Mouse (Mus musculus) B cell, adult 2 months (primary cell): ENCODE data around the gene Mphosph9.

ENCODE experiments used
- DNase-seq, 2 experiments: peaks; one replicate each; pipeline ENCODE4 v3.0.0; 2022

Gene Mphosph9

DNA sequence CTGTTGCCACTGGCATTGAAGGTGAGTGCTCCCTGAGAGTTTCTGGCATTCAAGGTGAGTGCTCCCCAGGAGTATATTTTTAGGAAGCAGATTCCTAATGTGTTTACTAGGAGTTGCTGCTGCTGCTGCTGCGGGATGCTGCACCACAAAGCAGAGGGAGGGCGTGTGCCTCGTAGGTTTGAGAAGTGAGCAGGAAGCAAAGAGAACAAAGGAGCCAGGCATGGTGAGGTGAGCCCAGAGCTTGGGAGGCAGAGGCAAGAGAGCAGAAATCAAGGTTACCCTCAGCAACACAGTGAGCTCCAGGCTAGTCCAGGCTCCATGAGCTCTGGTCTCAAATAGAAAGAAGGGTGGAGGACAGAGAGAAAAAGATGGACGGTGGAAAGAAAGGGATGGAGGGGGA, 64.5 kb downstream of the Mphosph9 start:
- no peak for DNase-seq

DNA sequence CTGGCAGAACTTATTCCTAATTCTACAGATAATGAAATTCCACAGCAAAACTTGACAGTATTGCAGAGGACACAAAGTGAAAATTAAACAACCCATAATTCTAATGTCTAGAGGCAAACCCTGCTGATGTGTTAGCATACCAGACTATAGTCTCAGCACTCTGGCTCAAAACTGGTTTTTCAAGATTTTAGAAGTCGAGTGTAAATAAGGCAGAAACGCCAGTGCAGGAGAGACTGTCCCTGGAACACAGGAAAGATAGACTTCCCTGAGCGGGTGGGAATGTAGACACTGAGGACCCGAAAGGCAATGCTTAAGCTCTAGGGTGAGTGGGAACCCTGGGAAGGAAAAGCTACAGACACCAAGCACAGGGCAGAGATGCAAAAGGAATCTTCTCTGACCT, 65.7 kb downstream of the Mphosph9 start:
- no peak for DNase-seq

DNA sequence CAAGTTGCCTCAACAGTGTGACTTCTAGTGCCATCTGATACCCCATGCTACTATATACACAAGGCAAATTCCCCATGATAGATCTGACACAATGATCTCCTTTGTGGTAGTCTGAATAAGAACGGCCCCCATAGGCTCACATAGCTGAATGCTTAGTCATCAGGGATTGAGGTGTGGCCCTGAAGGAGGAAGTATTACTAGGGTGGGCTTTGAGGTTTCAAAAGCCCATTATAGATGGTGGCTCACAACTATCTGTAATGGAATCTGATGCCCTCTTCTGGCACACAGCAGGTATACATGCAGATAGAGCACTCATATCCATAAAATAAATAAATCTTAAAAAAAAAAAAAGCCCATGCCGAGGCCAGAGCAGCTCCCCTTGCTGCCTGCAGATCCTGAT, 68.6 kb downstream of the Mphosph9 start:
- DNase-seq: peak; percentile 23 to 29

DNA sequence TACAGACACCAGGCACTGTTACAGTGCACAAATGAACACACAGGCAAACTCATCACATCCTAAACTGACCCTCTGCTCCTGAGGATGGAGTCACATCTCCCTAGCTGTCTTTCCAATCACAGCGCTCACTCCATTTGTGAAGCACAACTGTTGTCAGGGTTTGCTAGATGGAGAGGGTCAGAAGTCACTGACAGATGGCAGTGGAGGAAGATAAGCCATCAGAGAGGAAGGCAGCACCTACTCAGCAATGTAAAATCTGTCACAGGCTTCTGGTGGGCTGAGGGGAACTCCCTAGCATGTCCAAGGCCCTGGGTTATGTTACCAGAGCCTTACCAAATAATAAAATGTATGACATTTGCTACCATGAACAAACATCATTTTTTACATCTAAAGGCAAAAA, 69.7 kb downstream of the Mphosph9 start:
- DNase-seq: no peak

DNA sequence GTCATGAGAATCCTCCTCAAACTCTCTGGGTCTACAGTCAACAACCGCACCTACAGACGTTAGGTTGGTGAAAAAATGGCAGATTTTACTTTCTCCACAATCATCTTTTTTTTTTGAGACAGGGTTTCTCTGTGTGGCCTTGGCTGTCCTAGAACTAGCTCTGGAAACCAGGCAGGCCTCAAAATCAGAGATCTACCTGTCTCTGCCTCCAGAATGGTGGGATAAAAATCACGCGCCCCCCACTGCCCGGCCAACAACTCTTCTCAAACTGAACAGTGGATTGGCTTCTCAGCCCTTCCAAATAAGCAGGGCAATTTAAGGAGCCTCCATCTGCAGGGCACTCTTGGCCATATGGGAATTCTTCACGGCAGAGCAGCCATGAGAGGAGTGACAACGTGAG, 72.6 kb downstream of the Mphosph9 start:
- no peak for DNase-seq

DNA sequence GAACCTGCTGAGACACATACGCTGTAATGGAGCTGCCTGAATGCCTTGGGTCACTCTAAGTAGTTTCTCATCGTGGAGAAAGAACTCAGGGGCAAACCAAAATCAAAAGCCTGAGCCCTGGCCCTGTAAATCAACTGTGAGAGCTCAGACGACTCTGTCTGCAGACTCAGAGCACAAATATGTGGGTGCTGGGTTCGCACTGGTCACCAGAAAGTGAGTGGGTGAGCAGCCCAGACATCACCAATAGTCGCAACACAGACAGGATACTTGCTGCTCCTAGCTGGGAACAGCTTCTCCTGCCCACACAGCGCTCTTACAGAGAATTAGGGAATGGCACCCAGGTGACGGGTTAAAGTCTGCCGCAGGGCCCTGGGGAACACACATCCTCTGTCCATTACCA, 74.2 kb downstream of the Mphosph9 start:
- no peak for DNase-seq

DNA sequence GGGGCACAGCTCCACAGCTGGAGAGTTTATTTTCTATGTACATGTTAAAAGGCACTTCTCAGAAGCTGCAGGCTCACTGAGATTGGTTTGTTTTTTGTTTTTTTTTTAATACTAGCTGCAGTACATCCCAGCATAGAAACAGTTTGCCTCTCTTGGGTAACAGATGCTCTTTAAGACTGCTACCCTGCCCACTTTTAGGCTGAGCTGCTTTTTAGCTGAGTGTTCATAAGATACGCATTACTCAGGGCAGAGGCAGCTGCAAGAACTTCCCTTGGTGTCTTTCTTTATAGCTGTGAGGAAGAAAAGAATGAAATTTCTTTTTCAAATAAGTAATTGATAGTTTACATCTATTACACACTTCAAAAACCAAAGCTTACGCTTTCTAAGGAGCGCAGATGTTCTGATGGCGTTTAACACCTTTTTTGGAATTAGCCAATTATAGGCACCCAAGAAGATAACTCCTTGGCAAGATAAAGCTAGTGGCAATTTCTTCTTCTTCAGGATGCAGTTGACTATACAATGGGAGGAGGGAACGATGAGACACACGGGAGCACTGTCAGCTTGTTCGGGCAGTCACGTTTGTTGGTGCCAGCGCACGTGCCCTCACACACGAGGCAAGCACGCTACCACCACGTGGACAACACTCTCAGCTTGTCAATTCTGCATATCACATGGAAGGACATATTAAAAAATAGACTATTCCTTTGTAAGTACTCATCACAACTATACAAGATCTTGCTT, 75.0 kb downstream of the Mphosph9 start:
- no peak for DNase-seq

DNA sequence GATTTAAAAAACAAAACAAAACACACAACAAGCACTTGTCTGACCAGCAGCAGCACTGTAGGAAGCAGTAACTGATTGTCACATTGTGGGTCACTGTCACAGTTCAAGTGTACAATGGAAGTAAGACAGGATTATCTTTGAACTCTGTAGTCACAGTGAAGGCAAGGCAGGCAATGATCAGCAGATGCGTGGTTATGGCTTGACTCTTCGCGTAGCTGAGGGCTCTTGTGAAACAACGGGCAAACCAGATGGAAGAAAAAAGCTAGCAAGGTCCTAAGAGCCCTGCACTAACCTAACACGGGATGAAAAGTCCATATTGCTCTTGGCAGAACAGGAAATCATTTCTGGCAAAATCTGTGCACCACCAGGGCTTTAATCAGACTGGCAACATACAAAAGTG, 76.7 kb downstream of the Mphosph9 start:
- DNase-seq: no peak

DNA sequence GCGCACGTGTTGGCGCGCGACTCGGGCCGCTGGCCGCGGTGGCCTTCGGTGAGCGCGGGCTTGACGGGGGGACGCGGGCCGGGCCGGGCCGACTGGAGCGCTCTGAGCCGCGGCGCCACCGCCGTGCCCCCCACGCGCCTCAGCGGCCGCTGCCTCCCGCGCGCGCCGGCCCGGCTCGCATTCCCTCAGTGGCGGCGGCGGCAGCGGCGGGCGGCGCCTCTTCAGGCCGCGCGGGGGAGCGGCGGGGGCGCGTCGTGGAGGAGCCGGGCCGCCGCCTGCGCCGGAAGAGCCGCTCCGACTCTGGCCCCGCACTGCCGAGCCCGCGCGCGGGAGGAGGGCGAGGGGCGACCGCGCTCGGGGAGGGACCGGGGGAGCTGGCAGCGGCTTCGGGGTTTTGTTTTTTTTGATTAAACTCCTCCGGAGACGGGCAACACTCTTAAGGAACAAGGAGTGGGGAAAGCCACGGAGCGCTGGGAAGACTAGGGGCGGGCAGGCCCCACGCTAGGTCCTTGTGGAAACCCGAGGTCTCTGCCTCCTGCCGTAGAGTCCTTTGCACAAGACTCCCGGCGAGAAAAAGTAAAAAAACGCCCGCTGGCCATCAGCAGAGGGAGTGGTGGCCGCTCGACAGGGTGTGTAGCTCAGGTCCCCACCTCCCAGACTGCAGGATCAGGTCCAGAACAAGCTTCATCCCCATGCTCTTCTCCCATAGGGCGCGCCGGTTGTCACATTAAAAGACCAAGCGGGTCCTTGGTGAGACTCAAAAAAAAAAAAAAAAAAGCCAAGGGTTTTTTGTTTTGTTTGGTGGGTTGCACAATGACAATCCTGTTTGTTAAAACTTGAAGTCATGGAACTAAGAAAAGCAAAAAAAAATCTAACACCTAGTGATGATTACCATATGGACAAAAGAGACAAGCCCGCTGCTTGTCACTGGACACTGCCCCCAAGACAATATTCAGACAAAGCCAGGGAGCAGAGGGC, 77.9 kb downstream of the Mphosph9 start, which contains the start of gene Pitpnm2:
Gene Pitpnm2, minus strand, starts transcription at position 147 of the 978 bp plus-strand sequence.
- DNase-seq: peak; percentile 51 to 66

DNA sequence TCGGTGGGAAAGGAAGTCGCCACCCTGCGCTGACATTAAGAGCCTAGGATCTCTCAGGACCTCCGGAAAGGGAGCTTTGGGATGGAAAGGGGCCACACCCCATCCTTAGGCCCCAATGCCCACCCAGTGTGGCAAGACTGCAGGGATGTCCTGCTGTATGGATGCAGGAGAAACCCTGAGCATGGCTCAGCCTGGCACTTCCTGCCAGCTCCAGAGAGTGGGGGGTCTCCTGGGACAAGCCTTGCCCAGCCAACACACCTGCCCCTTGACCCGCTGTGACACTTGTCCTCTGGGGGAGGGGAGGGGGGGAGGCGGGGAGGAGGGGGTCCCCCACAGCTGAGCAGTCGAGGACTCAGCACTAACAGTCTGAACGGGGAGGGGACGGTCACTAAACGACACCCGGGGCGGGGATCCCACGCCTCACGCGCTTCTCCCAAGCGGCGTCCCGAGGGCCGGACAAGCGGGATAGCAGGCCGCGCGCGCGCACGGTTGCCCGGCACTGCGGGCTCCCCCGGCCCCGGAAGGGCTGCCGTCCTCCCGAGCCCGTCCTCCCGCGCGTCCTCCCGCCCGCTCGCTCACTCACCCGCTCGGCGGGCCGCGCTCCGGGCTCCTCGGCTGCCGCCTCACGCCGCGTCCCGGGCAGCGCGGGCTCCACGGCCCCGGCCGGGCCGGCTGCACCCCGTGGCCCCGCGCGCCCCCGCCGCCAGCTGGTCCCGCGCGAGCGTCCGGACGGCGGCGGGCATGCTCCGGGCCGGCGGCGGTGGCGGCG, 78.7 kb downstream of the Mphosph9 start:
- peak; percentile 48 to 65 for DNase-seq

DNA sequence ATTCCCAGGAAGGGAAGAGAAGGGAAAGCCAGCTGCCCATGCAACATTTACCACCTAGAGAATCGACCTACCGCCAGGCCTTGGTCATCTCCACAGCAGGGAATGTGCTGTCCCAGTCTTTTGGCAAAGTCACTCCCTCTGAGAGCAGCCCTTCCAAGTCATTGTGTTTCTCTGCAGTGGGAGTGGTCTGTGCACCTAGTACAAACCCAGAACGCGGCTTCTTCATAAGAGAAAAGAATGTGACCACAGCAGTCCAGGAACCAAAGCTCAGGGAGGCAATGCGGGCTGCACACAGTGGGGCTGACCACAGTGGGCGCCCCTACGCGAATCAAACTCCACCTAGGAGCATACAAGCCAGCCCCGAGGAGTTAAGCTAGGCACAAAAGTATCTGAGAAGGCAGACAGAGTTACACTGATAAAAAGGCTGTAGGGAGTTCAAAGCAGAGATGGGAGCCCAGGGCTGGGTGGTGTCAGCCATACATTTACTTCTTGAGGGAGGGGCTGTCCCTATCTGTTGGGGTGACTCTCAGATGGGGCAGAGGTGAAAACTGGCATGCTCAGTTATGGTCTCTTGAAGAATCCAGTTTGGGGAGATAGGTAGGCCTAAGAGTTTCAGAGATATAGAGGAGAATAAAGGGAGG, 79.7 kb downstream of the Mphosph9 start:
- no peak for DNase-seq

DNA sequence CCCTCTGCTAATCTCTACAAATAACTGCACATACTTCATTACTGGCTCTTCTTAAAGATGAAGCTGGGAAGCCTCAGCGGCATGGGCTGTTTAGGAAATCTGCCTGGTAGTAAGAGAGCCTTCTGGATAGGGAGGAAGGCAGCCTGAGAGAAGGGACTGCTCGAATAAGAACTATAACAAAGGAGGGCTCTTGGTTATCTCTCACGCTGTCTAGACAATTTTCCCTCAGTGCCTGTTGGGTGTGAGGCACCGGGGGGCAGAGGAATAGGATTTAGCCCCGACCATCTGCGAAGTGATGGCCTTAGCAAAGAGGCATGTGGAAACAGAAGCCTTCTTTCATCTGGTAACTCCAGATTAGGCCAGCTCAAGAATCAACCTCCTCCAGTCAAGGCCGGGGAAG, 80.5 kb downstream of the Mphosph9 start:
- DNase-seq: no peak

DNA sequence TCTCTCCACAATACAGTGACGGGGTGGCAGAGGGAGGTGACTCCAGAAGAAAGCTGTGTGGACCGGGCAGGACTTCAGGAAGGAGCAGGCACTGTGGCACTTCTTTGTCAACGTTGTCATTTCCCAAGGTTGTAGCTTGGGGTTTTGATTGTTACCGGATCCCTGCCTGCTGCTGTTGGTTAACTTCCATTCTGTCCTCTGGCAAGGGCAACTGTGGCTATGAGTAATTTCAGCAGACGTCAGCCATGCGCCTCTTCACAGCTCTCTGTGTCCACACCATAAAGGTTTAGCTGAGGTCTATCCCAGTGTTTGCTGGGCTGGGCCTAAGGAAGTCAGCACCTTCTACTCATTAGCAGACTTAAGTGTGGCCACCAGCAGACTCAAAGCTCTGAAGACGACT, 82.9 kb downstream of the Mphosph9 start:
- DNase-seq: no peak

DNA sequence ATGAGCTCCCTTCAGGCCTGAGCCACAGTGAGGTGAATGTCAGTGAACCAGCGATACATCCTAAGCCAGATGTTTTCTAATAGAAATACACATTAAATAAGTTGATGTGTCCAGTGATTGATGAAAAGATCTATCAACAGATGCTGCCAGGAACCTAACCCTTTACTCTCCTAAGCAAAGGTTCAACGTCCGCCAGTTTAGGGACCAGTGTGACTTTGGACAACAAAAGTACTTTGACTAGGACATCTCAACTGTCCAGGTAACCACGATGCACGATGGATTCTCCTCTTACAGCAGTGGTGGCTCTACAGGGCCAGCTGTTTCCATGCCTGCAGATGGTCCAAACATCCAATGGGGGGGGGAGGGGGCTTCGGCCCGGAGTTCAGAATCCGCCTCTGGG, 83.3 kb downstream of the Mphosph9 start:
- DNase-seq: no peak

DNA sequence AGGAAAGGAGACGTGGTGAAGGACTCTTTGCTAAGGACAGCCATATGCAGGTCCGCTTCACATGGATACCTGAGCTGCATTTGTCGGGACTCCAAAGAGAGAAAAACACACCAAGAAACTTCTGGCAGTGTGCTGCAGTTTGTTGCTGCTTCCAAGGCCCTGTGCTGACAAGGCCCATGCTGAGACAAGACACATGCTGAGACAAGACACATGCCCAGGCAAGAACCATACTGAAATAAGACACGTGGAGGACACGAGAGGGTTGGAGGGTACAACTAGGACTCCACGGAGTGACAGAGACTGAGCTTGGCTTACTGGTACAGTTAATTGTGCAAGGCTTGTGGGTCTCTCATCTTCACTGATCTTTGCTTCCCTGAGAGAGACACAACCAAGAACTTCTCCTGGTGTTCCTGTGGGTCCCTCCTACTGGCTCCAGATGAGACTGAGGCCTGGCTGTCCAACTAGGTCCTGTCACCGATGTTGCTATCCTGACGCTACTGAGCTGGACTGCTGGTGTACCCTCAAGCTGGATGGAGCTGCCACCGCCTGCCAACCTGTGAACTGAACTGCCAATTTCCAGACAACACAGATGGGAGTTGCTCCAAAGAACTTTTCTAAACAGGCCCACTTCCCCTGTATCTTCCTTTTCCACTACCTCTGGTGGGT, 84.4 kb downstream of the Mphosph9 start:
- DNase-seq: no peak

DNA sequence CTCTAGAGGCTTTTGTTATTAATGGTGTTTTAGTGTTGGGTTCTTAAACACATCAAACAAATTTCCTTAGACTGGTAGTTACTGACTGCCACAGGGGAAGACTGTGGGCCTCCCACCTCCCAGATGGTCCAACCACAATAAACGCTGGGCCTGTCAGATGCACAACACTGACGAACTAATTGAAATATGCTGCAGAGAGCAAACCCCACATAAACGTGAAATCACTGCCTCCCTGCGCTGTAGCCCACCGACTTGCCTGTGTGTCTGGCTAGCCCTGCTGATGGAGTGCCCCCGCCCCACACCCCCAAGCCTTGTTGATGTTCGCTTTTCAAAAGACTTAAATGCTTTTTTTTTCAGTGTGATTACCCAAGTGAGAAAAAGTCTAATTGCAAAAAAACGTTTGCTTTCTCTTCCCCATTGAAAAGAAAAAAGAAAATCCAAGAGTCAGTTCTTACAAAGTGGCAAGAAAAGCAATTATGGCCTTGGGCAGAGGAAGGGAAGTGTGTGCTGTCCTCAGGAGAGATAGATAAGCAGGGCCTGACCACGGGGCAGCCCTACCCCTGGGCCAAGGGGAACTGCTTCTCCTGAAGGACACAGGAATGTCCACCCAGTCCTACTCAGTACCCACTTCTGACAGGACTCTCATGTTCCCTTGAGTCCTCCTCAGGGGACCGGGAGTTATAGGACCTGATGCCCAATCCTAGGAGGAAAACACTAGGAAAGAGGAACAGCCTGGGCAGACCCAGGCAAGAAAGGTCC, 85.9 kb downstream of the Mphosph9 start:
- DNase-seq: no peak

DNA sequence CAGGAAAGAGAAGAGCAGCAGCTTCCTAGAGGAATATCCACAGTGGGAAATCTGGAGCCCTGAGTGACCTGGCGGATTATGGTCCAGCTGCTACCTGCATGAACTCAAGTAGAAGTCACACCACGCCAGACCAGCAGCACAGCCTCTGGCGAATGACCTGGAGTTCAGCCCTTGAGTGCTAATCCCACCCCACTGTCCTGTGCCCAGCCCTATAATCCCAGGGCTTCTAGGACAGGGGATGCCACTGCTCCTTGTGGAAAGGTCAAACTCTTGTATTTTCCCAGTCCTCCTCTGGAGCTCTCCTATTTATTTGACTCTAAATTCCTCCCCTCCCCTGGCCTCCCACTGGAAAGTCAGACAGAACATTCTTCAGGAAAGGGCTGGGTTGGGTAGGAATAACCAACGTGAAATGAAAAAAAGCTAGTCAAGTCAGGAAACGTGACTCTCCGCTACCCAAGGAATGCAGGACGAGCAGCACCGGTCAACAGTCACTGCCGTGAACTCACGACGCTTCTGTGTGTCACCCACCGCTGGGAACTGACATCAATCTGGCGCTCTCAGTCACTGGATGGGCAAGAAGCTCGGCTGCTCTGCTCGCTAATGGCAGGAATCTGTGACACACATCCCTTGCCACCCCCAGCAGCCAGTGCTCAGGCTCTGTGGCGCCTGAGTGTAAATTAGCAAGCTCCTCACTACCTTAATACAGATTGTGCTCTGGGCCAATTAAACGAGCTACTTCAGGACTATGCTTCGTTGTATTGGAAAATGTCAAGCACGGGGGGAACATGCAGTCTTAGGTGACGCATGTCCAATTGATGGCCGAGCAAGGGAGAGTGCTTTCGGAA, 86.7 kb downstream of the Mphosph9 start:
- peak in 1 of 2 experiments; percentile 11 for DNase-seq

DNA sequence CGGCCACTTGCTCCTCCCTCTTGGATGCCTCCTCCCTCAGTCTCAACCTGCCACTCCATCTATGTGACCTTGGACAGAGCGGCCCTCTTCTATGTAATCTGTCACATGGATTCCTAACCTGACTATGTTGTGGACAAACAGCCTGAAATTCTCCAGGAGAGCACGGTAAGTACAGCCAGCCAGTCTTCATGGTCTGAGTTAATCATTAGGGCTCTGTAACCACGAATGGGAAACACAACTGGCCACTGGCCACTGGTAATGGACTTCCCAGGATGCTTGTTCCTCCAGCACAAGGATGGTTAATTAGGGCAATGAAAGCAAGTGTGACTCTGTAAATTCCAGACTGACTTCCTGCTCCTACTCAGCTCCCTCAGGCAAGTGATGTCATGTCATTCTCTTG, 91.6 kb downstream of the Mphosph9 start:
- no peak for DNase-seq

DNA sequence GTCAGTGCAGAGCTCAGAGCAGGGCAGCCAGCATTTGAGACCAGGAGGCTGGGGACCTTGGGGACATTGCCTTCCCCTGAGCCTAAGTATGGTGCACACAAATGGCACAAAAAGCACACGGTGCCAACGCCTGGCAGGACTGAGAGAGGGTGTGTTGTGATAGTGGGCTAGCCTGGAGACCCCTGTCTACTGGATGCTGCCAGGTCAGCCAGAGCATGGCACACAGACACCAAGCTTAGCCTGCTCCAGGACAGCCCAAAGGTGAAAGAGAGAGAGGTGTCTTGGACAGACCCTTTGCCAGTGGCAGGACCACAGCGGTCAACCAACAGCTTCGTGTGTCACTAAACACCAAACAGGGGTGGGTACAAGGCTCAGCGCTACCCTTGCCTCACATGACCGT, 93.0 kb downstream of the Mphosph9 start:
- no peak for DNase-seq
